8 mouse cellular contexts compared by ENCODE assay signal in the genomic region with DNA sequence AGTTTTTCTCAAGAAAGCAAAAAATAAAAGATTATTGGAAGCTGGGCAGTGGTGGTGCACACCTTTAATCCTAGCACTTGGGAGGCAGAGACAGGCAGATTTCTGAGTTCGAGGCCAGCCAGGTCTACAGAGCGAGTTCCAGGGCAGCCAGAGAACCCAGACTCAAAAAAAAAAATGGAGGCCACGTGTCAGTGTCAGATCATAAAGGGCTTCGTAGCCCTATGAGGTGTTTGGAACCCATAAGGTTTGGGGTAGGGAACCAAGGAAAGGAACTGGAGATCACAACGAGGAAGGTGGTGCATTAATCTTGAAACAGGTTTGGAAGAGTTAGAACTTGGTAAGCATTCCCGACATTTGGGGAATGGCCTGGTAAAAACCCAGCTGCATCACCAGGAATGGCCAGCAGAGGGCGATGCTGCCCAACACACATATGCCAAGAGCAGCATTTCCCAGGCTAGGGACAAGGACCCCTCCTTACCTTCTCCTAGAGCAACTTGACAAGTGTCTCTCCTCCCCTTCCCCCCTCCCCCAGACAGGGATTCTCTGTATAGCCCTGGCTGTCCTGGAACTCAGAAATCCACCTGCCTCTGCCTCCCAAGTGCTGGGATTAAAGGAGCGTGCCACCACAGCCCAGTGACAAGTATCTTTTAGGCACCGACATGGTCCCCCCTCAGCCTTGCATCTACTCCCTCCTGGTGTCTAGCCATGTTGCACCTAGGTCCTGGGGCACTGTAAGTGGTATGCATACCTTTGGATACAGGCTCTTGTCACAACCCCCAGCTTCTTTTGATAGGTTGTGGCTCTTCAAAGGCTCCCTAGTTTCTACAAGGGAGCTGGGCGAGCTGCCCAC. TPM values are rescaled to one million over a fixed set of nuclear protein-coding genes. Genes with fewer than 3 reads are reported as not detected.
A peak's percentile ranks its signal among the peaks of the same experiment; 100 is the strongest.
DNase-seq lines count a peak whose midpoint lies in the region; ATAC-seq and TF ChIP-seq lines count a peak whose summit lies in the region.

No protein-coding gene starts in this region.

- no peaks in the 10 kb centered on the region for H3K9me3 ChIP-seq in limb, embryonic 13.5 days
- H3K9me3 ChIP-seq in midbrain, embryonic 14.5 days (ENCODE audit: control insufficient read depth, low read length), result no peaks in the 10 kb centered on the region

- ATAC-seq in limb, embryonic 13.5 days (ENCODE audit: low FRiP score, low read depth), result 0 out of 2 replicates have a peak, but pooled peaks have one; percentile 39
- peak; percentile 51; the same call in 1 of the 2 replicates for ATAC-seq in midbrain, embryonic 14.5 days (ENCODE audit: low FRiP score, low TSS enrichment)

- DNase-seq in ovary, postnatal 10 days (ENCODE audit: low spot score), result peak; percentile 63
- DNase-seq in ovary, adult 18-20 months (ENCODE audit: low spot score), result no peak
- peak; percentile 82 to 85 for DNase-seq in cerebellum, postnatal 4 days (ENCODE audit: low spot score in 2 of 2)
- DNase-seq in gastrocnemius, postnatal 4 days (ENCODE audit: low spot score in 2 of 2), result peak; percentile 54 to 72
- peak; percentile 79 for DNase-seq in kidney, adult 2 months
- peak; percentile 83 for DNase-seq in midbrain, embryonic 14.5 days
- peak in 1 of 2 experiments; percentile 54 for DNase-seq in spleen, adult 2 months (ENCODE audit: low read depth in 1 of 2, low spot score in 2 of 2)

- peak overlapping the region; percentile 90 for H3K4me2 ChIP-seq in limb, embryonic 13.5 days (replicated peaks)
- H3K4me2 ChIP-seq in midbrain, embryonic 14.5 days (ENCODE audit: low read length), result peak overlapping the region; percentile 78; the same call in 1 of the 2 replicates

- WGBS in kidney, adult 2 months, result 57% methylated on average over 10 of the region's 10 CpGs
- 61% methylated on average over 10 of the region's 10 CpGs for WGBS in limb, embryonic 13.5 days
- WGBS in midbrain, embryonic 14.5 days, result 66% methylated on average over 10 of the region's 10 CpGs
- 47% methylated on average over 10 of the region's 10 CpGs for WGBS in spleen, adult 2 months

- H3K27me3 ChIP-seq in kidney, adult 2 months (replicated peaks; ENCODE audit: control insufficient read depth, insufficient read depth, low read length), result no peaks in the 10 kb centered on the region
- H3K27me3 ChIP-seq in limb, embryonic 13.5 days, result no peaks in the 10 kb centered on the region
- H3K27me3 ChIP-seq in midbrain, embryonic 14.5 days (ENCODE audit: control insufficient read depth, insufficient read depth, low read length), result no peaks in the 10 kb centered on the region
- H3K27me3 ChIP-seq in spleen, adult 2 months (ENCODE audit: control insufficient read depth, insufficient read depth, low read length), result no peaks in the 10 kb centered on the region

- H3K27ac ChIP-seq in kidney, adult 2 months (ENCODE audit: insufficient read depth, low read depth, low read length), result no peak overlapping the region
- peak overlapping the region; percentile 49; the same call in 1 of the 2 replicates for H3K27ac ChIP-seq in limb, embryonic 13.5 days
- no peak overlapping the region for H3K27ac ChIP-seq in midbrain, embryonic 14.5 days (replicated peaks; ENCODE audit: low read depth, low read length)
- no peak overlapping the region for H3K27ac ChIP-seq in spleen, adult 2 months (ENCODE audit: insufficient read depth, low read length)

- peak; percentile 96 for TF ChIP-seq CTCF in kidney, adult 2 months (conservative IDR thresholded peaks at IDR 0.05; ENCODE audit: insufficient read depth, insufficient read length, low read depth, low read length)
- TF ChIP-seq CTCF in spleen, adult 2 months (IDR thresholded peaks at IDR 0.05; ENCODE audit: extremely low read depth, insufficient read depth, insufficient read length, insufficient replicate concordance), result peak; percentile 83; the same call in 1 of the 2 replicates

- peaks cover 3% of the 10 kb centered on the region; the same call in 1 of the 2 replicates for H3K4me1 ChIP-seq in kidney, adult 2 months (ENCODE audit: control insufficient read depth, insufficient read depth, low read length)
- peaks cover 18% of the 10 kb centered on the region for H3K4me1 ChIP-seq in limb, embryonic 13.5 days
- peaks cover 8% of the 10 kb centered on the region for H3K4me1 ChIP-seq in midbrain, embryonic 14.5 days (ENCODE audit: control insufficient read depth, insufficient read depth, low read length)
- H3K4me1 ChIP-seq in spleen, adult 2 months (ENCODE audit: control insufficient read depth, insufficient read depth, insufficient read length), result peaks cover 7% of the 10 kb centered on the region

- H3K9ac ChIP-seq in limb, embryonic 13.5 days, result no peak overlapping the region
- no peak overlapping the region for H3K9ac ChIP-seq in midbrain, embryonic 14.5 days (replicated peaks; ENCODE audit: low read length)

- H3K4me3 ChIP-seq in kidney, adult 2 months (ENCODE audit: insufficient read depth, low read depth, low read length), result no peak overlapping the region
- peak overlapping the region; percentile 66; the same call in 1 of the 2 replicates for H3K4me3 ChIP-seq in limb, embryonic 13.5 days
- H3K4me3 ChIP-seq in midbrain, embryonic 14.5 days (replicated peaks; ENCODE audit: low read depth, low read length), result no peak overlapping the region
- no peak overlapping the region for H3K4me3 ChIP-seq in spleen, adult 2 months (ENCODE audit: extremely low read depth, insufficient read depth, insufficient read length)

- peaks cover 2% of the 10 kb centered on the region for H3K36me3 ChIP-seq in kidney, adult 2 months (ENCODE audit: control insufficient read depth, insufficient read depth, low read length)
- peaks cover 59% of the 10 kb centered on the region for H3K36me3 ChIP-seq in limb, embryonic 13.5 days
- peaks cover 60% of the 10 kb centered on the region for H3K36me3 ChIP-seq in midbrain, embryonic 14.5 days (ENCODE audit: control insufficient read depth, insufficient read depth, low read length)
- H3K36me3 ChIP-seq in spleen, adult 2 months (ENCODE audit: control insufficient read depth, insufficient read depth, low read length), result peaks cover 37% of the 10 kb centered on the region

- no peak for TF ChIP-seq POLR2A in kidney, adult 2 months (IDR thresholded peaks at IDR 0.05; ENCODE audit: low read depth, low read length)
- TF ChIP-seq POLR2A in spleen, adult 2 months (IDR thresholded peaks at IDR 0.05; ENCODE audit: low read depth, low read length), result no peak

RNA-seq across cellular contexts. Expression of a gene that starts 1.1 kb away (rescaled TPM):
- 10 to 100 TPM; 34.5 to 39.4 TPM for total RNA-seq in gastrocnemius, postnatal 4 days (2021)
- polyA plus RNA-seq in kidney, adult 2 months (2012; rRNA removed), result 52.5 and 53.5 TPM in 2 replicates
- 22.0 and 24.6 TPM in 2 replicates for polyA plus RNA-seq in limb, embryonic 13.5 days (2015; fragmentation: Nextera tagmentation; extraction: Ambion mirVana)
- 38.3 and 47.7 TPM in 2 replicates for polyA plus RNA-seq in midbrain, embryonic 14.5 days (2014; fragmentation: Nextera tagmentation; extraction: Ambion mirVana)
- 81.5 and 93.6 TPM in 2 replicates for polyA plus RNA-seq in spleen, adult 2 months (2012; rRNA removed)

RNA-seq across cellular contexts. Expression of a gene that starts 33.2 kb away (rescaled TPM):
- 10 to 100 TPM; 21.4 to 24.6 TPM for total RNA-seq in gastrocnemius, postnatal 4 days (2021)
- polyA plus RNA-seq in kidney, adult 2 months (2012; rRNA removed), result 18.9 and 24.5 TPM in 2 replicates
- polyA plus RNA-seq in limb, embryonic 13.5 days (2015; fragmentation: Nextera tagmentation; extraction: Ambion mirVana), result 1.7 and 2.4 TPM in 2 replicates
- polyA plus RNA-seq in midbrain, embryonic 14.5 days (2014; fragmentation: Nextera tagmentation; extraction: Ambion mirVana), result 0.67 and 1.1 TPM in 2 replicates
- 152 and 179 TPM in 2 replicates for polyA plus RNA-seq in spleen, adult 2 months (2012; rRNA removed)

RNA-seq across cellular contexts. Expression of a gene that starts 34.6 kb away (rescaled TPM):
- 100 to 1,000 TPM; 131 to 132 TPM for total RNA-seq in gastrocnemius, postnatal 4 days (2021)
- 33.3 and 41.7 TPM in 2 replicates for polyA plus RNA-seq in kidney, adult 2 months (2012; rRNA removed)
- polyA plus RNA-seq in limb, embryonic 13.5 days (2015; fragmentation: Nextera tagmentation; extraction: Ambion mirVana), result 62.6 and 63.5 TPM in 2 replicates
- 52.1 and 61.6 TPM in 2 replicates for polyA plus RNA-seq in midbrain, embryonic 14.5 days (2014; fragmentation: Nextera tagmentation; extraction: Ambion mirVana)
- polyA plus RNA-seq in spleen, adult 2 months (2012; rRNA removed), result 49.6 and 59.2 TPM in 2 replicates

RNA-seq across cellular contexts. Expression of a gene that starts 39.4 kb away (rescaled TPM):
- 10 to 100 TPM; 12.1 to 12.9 TPM for total RNA-seq in gastrocnemius, postnatal 4 days (2021)
- polyA plus RNA-seq in kidney, adult 2 months (2012; rRNA removed), result 63.1 and 70.4 TPM in 2 replicates
- 25.8 and 29.0 TPM in 2 replicates for polyA plus RNA-seq in limb, embryonic 13.5 days (2015; fragmentation: Nextera tagmentation; extraction: Ambion mirVana)
- polyA plus RNA-seq in midbrain, embryonic 14.5 days (2014; fragmentation: Nextera tagmentation; extraction: Ambion mirVana), result 44.3 and 47.9 TPM in 2 replicates
- polyA plus RNA-seq in spleen, adult 2 months (2012; rRNA removed), result 72.0 and 108 TPM in 2 replicates

RNA-seq across cellular contexts. Expression of a gene that starts 45.0 kb away (rescaled TPM):
- not detected for total RNA-seq in gastrocnemius, postnatal 4 days (2021)
- 0.27 and 0.48 TPM in 2 replicates for polyA plus RNA-seq in kidney, adult 2 months (2012; rRNA removed)
- 3.7 and 4.9 TPM in 2 replicates for polyA plus RNA-seq in limb, embryonic 13.5 days (2015; fragmentation: Nextera tagmentation; extraction: Ambion mirVana)
- 32.8 and 46.5 TPM in 2 replicates for polyA plus RNA-seq in midbrain, embryonic 14.5 days (2014; fragmentation: Nextera tagmentation; extraction: Ambion mirVana)
- polyA plus RNA-seq in spleen, adult 2 months (2012; rRNA removed), result 0.35 and 0.61 TPM in 2 replicates
